Mouse (Mus musculus): Measurements from ENCODE around the gene Cxcl12.

The Cxcl12 gene

GRCm38 (mm10) chr6:117220831-117221345 is 52.6 kb downstream of the Cxcl12 start:
- DNase-seq (ENCODE audit: low spot score in 2 of 2), result no peak
